Mouse (Mus musculus) olfactory bulb, adult 2 months (tissue): ENCODE measurements around the gene Dennd1a.

Experiments used
- CTCF ChIP-seq: fragments of 200-500 bp; IDR thresholded peaks from 2 replicates; pipeline ENCODE4 v1.5.1; 2012; ENCODE audit warnings: low read depth, mild to moderate bottlenecking, low read length, moderate library complexity; ENCODE audit not compliant: insufficient read depth
- POLR2A ChIP-seq: fragments of 200-500 bp; IDR thresholded peaks from 2 replicates; pipeline ENCODE4 v1.6.1; 2012; ENCODE audit warnings: mild to moderate bottlenecking, low read depth, low read length, moderate library complexity; ENCODE audit not compliant: insufficient read depth

DNA sequence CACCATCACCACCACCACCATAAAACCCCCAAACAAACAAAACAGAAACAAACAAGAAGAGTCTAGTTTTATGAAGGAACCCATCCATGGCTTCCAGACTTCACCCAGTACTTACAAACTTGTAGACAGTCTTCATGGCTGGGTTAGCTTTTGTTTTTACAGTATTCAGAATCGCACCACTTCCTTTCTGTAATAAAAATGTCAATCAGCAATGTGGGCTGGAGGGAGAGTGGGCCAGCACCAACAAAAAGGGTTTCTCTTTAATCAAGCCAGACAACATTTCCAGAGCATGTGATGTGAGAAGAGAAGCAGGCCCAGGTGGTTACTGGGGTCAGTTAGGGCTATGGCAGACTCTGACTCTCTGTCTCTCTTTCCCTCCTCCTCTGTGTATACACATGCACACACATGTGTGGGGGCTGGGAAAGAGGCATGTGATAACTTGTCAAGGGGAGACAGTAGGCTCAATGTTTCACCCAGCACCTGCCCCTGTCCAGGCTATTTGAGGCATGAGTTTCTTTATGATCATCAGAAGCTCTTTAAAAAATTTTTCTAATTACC lies 433.2 kb downstream of the Dennd1a start:
- TF ChIP-seq CTCF (no peak), POLR2A (no peak)
